Mouse (Mus musculus): Measurements from ENCODE around the gene Cfap36. TPM values are rescaled to one million over a fixed set of nuclear protein-coding genes. Genes with fewer than 3 reads are reported as not detected.

Gene Cfap36
- polyA plus RNA-seq (2014; fragmentation: Illumina TruSeq; extraction: RNeasy Lipid Tissue Mini Kit (QIAGEN cat#74804); ENCODE audit: low read depth, low replicate concordance) = 1,015 TPM

DNA sequence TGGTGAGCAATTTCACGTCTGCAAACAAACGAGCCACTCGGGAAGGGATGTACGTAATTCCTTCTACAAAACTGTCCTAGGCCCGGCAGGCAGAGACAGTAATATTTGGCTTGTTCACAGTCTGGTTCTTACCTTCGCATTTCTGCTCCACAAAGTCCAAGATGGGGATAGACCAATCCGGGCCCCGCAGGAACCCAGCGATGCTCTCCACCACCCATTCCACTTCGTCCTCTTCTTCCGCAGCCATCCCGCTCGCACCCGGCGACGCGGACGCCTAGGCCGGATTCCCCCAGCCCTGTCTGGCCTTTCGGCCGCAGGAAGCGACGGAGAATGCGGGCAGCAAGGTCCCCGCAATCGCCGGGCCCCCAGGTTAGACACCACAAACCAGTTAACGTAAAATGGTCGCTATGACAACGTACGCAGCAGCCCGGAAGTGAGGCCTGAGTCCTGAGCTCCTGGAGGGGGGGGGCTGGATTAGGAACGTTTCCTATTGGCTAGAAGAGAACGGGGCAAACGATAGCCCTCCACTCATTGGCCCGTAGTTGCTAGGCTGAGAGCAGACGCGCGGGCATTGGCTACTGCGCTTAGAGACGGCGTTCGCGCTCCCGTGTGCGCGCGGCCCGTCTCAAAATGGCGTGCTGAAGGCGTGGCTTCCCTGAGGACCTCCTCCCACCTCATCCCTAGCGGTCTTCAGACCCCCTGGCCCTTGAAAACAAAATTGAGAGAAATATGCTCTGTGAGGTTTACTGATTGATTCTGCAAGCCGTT is at the start of gene Cfap36:
TSS of gene Cfap36 (minus strand) at position 527 of the 768 bp plus-strand sequence.

DNA sequence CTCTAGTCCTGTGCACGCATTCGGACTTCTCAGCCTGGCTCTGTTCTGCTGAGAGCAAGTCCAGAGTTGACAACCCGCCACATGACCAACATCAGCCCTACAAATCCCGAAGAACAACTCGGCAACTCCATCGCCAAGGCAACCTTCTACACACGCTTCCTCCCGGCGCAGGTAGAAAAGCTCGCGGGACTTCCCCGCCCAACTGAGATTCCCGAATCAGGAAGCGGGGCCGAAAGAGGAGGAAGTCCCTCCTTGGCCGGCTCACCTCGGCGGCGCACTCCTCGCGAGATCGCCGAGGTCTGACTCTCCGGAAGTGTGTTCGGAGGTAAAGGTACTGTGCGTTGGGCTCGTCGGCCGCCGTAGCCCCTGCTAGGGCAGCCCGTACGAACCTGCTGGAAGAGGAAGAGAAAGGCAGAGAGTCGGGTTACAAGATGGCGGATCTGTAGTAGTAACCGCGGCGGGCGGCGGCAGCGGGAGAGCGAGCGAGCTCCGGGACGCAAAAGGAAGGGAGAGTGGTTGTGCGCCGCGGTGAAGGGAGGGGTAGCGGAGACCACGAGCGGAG is 74.6 kb downstream of the Cfap36 start, which contains the start of gene Ppp4r3b:
TSS of gene Ppp4r3b (plus strand) at position 328 of the 562 bp plus-strand sequence.

Other genes with a start within 250 kb of the Cfap36 start
- 40.7 TPM for gene Pnpt1, start 116.7 kb downstream of the Cfap36 start, polyA plus RNA-seq (2014; fragmentation: Illumina TruSeq; extraction: RNeasy Lipid Tissue Mini Kit (QIAGEN cat#74804); ENCODE audit: low read depth, low replicate concordance)
- gene Ppp4r3b, start 74.5 kb downstream of the Cfap36 start, polyA plus RNA-seq (2014; fragmentation: Illumina TruSeq; extraction: RNeasy Lipid Tissue Mini Kit (QIAGEN cat#74804); ENCODE audit: low read depth, low replicate concordance) = 184 TPM
- gene Ccdc88a, start 126.2 kb upstream of the Cfap36 start, polyA plus RNA-seq (2014; fragmentation: Illumina TruSeq; extraction: RNeasy Lipid Tissue Mini Kit (QIAGEN cat#74804); ENCODE audit: low read depth, low replicate concordance) = 226 TPM